Mouse (Mus musculus) lung, adult 18-20 months (tissue): Measurements from ENCODE around the gene Lgals2.

ENCODE experiments used
- DNase-seq, 2 experiments: peaks; one replicate each; pipeline ENCODE4 v3.0.0; 2022; ENCODE audit warnings: mixed read lengths in 2 of 2

Gene Lgals2

DNA sequence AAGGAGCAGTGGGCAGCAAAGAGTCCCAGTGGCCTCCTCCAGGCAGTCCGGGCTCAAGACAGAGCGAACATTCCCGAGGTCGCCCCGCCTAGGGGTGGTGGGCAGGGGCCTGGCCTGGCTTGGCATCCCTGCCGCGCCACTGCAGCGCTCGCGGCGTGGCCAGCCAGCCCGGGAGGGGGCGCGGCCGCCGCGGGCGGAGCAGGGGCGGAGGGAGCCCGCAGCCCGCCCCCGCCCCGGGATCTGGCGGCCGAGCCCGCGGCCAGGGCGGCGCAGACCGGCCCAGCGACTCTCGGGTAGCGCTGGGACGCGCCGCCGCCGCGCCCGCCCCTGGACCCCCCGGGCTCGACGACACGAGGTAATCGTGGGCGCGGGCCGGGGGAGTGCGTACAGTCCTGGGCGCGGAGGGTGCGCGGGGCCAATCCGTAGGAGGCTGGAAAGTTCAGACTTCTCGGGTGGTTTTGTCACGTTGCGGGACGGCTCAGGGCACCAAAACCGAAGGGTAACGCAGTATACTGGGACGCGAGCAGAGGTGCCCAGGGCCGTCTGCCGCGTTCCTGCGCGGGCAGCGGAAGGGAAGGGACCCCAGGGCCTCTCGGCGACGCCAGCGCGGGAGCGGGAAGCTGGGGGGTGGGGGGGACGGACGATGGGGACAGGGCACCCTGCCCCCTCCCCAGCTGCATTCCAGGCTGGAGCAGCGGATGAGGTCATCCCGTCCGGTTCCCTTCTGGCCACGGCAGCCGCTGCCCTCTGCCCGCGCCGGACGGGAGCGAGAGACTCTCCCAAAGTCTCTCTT is 12.8 kb downstream of the Lgals2 start, which contains the start of gene Cdc42ep1:
Gene Cdc42ep1 (plus strand): TSS at position 254 of the 793 bp plus-strand sequence.
- peak; percentile 80 to 88 for DNase-seq

DNA sequence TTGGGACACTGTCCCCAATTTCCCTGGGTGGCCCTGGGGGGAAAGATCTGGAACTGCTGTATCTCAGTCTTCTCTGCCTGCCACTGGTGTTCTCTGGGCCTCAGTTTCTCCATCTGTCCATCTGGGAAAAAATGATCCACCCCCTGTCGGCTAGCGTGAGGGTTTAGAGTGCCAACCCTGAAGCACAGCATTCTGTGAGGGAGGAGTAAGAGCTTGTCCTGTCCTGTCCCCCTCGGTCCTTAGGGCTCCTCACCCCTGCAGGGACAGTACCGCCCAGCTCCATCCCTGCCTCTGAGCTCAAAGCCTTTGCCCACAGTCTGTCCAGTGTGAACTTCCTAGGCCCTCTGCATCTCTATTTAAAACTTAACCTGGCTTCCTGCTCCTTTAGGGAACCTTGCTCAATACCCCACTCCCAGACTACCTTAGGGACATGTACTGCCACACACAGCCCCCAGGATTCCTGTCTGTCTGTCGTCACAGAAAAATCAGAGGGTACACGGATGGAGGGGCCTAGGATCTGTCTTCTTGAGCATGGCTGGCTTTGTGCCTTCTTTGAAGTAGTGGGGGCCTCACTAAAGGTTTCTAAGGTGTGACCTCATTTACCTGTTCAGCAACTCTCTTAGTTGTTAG is 14.1 kb downstream of the Lgals2 start:
- DNase-seq = no peak

DNA sequence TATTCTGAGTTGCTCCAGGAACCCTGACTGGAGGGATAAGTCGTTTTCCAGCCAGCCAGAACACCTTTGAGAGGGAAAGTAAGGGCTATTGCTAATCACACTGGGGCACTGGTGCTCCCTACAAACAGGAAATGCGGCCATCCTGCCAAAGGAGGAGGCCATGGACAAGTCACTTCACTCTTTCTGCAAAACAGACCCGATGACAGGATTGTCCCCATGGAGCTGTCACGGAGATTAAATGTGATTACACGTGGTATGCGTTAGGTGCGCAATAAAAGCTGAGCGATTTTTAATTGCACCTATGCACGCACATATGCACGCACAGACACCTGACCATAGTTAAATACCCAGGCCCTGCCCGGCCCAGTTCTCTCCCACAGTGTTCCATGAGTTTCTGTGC is 14.6 kb downstream of the Lgals2 start:
- DNase-seq = no peak

DNA sequence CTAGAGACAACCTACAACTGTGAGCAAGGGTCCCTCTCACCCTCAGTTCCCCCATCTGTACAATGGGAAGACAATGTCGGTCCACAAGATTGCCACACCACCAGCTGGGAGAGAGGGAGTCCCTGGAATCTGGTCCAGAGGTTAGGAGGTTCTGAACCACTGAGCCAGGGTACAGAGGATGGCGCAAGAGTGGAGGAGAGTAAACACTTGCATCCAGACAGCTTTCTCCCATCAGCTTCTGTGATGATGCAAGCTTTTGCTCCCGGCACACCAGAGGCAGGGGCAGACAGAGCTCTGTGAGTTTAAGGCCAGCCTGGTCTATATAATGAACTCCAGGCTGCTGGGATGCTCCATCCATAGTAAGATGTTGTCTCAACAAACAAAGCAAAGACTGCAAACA is 15.1 kb downstream of the Lgals2 start:
- DNase-seq = peak; percentile 70 to 78

DNA sequence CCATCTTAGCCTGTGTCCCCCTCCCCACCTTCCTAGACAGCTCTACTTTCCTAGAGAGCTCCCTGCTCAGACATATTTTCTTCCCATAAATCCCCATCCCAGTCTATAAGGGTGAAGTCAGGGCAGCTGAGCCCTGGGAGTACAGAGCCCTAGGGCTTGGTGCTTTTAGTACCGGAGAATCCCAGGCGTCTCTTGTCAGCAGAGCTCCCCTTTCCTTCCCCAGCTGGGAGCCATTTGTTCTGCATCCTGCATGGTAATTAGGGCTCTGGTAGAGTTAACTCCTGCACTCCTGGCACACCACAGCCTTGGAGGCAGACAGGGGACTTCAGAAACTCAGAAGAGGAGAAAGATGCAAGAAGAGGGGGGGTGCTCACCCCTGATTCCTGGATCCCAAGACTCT is 15.6 kb downstream of the Lgals2 start:
- no peak for DNase-seq

DNA sequence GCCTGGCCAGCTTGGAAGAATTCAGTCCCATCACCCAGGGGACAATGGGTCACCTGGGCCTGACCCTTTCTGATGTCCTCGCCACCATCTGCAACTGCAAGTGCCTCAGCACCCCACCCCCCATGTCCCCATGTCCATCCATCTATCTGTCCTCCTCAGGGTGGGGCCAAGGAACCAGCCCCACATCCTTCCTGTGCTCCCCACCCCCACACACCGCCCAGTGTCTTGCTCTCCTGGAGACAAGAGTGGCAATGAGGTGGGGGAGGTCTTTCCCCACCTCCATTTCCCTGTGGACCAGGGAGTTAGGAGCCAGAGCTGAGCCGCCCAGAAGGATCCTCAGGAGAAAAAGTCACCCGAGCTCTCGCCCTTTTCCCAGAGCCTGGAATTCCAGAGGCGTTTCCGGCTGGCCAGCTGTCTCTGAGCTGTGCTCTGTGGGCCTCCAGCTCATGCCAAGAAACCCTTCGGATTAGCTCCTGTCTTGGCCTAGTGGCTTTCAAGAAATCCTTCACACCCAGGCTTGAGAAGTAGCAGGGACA is 19.2 kb downstream of the Lgals2 start:
- peak; percentile 71 to 84 for DNase-seq

DNA sequence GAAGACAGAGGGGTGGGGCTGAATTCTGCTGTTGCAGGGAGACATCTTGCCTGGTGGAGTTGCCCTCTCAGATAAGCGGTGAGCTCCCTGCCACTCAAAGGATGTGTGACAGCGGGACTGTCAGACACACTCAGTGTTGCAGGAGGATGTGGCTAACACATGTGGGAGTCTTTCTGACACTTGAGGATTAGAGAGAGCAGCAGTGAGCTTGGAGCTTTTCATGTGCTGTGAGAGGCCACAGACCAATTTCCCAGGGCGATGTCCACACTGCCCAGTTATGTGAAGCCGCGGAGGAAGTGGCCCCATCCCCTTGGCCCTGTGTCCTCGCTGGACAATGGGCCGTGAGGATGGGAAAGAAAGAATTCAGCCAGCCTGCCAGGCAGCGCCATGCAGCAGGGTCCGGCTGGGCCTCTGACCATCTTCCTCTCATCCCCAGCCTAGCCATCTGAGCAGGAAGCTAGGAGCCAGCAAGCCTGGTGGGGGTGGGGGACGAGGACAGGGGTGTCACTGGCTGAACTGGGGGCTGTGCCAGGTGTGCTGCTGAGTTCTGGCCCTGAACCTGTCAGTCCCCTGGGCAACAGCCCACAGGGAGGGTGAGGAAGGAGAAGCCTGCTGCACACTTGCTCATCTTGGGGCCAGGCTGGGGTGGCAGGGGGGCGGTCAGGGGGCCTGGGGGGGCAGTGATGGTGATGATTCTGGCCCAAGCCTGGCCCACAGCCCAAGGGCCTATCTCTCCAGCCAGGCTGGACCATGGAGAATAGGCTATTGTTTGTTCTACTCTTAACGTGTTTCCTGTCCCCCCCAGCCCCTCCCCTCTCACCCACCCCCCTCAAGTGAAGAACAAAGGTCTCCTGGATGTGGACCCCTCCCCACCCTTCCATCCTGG is 19.9 kb downstream of the Lgals2 start:
- DNase-seq = peak; percentile 60 to 75

DNA sequence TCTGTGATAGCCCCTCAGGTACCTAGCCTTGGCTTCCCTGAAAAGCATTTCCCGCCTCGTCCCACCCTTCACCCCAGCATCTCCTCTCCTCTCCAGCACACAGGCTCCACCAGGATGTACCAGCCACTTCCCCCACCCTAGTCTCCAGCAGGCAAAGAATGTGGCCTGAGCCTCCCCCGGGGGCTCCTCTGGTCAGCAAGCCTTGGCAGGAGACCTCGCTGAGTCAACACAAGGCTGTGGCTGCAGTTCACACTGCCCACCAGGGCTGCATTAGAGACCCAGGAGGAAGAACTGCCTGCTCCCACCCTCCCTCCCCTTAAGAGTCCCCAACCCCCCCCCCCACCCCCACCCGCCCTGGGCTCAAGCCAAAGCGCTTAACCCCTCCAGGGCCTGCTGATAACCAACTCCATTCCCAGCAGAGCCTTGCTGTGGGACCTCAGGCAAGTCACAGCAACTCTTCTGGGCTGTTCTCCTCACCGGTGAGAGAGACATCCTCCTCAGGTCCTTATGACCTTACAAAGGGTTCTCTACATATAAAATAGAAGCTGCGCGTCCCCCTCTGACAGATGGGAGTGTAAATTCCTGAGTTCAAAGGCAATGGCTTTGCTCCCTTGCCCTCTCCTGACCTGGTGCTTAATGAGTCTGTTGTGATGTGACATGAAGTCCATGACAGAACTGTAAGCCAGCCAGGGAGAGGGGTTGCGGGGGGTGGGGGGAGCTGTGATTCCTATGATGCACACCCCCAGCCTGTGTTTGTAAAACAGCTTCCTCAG is 20.9 kb downstream of the Lgals2 start:
- peak in 1 of 2 experiments; percentile 30 for DNase-seq

DNA sequence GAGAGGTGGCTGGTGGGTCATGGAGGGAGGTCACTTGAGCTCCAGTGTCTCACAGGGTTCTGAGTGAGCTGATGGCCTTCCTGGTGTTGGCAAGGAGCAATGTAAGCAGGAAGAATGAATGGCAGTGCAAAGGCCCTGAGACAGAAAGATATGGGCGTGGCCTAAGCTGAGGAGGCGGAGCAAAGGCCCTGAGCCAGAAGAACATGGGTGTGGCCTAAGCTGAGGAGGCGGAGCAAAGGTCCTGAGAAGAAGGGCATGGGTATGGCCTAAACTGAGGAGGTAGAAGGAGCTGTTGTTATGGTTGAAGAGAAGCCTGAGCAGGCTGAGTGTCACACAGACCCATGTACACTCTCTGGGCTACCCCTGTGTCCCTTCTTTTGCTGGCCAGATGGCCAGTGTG is 21.7 kb downstream of the Lgals2 start:
- no peak for DNase-seq

DNA sequence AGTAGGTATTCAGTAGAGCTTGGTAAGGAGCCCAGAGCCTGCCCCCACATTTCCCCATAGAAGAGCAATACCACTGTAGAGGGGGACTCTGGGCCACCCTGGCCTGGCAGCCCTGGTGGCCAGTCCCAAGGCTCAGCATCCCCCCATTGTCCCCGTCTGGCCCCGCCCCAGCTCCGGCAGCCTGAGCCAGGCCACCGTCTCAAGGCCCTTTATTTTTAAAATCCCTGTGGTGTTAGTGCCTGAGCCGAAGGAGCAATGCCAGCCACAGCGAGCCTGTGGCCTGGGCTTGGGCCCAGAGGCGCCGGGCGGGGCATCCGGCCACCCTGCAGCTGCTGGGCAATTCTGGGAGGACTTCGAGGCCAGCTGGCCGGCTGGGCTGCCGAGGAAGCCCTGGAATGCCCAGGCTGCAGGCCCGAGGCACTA is 22.6 kb downstream of the Lgals2 start:
- DNase-seq = peak; percentile 85 to 87

DNA sequence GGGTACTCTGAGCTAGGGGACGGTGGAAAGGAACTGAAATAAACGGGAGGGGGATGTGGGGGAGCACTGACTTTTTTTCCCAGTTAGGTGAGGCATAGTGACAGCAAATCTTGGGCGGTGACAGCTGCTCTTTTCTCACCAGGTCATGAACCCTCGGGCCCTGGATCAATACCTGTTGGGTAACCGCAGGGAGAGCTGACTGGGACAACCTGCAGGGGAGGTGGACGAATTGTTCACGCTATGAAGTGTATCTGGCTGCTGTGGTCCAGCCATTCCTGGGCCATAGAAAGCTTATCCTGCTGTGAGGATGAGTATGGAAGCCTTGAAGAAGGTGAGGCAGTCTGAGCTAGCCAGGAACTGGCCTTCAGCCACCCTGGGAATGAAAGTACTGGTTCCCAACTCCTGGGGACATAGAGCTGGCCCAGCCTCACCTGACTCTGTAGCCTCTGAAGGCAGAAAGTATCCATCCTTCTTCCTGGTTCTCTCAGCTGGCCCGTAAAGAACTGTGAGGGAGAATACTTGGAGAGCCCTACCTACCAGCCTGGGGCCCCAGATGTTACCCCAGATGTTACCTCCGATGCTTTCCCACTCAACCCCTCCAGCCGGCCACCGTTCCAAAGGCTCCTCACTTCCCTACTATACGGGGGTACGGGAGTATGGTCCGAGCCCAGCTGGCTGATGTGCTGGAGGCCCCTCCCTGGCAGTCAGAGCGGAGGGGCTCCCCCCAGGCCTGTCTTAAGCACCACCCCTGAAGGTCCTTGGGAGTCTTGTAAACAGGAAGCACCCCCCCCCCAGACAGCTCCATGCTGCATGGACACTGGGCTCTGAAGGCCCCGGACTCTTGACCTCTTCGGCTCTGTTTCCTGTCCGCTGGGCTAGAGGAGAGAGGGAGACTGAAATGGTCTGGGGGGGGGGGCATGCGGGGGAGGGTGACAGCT is 23.3 kb downstream of the Lgals2 start:
- peak; percentile 64 to 80 for DNase-seq

DNA sequence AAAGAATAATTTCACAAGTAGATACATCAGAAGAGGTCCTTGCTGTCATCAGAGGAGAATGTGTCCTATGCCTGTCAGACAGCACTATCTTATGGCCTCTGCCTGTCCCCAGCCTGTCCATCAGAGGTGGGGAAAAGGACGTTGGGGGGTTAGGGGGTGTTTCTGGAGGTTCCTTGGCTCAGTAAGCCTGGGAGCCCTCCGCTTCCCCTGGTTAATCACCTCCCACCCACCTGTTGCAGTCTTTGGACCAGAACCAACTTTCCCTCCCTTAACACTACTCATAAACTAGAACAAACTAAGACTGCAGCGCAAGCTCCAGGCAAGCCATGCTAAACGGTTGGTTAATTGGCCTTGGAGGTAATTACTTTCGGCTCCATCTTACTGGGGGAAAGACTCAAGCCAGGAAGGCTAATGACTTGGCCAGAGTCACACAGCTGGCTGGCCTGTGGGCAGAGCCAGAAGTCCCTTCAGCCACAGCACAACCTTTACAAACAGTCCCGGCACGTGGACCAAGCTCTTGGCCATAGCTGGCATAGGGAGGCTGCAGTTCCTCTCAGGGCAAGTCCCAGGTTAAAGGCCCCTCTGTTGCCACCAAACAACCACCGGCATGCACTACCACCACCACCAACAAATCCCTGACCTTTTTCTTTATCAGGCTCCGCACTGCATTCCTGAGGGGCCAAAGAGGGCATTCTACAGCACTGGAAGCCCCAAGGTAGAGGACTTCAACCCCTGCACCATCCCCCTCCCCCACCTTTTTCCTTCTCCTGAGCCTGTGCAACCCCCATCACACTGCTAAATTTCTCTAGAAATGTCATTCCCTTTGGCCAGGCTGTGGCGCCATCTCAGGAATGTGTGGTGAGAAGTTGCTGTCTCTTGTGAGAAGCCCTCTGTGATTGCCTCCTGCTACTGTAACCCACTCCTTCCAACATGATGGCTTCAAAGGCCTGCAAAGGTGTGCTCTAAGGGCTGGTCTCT is 24.3 kb downstream of the Lgals2 start:
- no peak for DNase-seq

DNA sequence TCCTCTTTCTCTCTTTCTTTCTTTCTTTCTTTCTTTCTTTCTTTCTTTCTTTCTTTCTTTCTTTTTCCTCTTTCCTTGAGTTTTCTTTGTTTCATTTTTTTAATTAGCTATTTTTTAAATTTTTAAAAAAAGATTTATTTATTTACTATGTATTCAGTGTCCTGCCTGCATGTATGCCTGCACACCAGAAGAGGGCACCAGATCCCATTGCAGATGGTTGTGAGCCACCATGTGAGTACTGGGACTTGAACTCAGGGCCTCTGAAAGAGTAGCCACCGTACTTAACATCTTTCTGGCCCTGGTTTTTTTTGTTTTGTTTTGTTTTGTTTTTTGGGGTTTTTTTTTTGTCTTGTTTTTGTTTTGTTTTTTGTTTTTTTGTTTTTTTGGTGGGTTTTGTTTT is 25.7 kb downstream of the Lgals2 start:
- DNase-seq = no peak

DNA sequence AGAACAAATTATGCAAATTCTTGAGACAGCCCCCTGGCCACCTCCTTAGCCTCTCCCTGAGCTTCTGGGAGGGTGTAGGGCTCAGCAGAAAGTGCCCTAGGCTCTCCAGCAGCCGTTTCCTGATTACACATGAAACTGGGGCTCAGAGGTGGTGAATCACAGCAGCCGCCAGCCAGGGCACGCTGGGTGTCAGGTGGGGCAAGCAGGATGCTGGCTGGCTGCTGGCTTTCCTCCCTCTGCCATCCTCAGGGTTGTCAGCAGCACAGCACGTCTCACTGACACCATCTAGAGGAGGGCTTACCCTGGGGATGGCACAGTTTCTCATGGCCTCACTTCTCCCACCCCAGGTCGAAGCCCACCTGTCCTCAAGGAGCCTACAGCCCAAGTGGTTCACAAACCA is 27.0 kb downstream of the Lgals2 start:
- no peak for DNase-seq

DNA sequence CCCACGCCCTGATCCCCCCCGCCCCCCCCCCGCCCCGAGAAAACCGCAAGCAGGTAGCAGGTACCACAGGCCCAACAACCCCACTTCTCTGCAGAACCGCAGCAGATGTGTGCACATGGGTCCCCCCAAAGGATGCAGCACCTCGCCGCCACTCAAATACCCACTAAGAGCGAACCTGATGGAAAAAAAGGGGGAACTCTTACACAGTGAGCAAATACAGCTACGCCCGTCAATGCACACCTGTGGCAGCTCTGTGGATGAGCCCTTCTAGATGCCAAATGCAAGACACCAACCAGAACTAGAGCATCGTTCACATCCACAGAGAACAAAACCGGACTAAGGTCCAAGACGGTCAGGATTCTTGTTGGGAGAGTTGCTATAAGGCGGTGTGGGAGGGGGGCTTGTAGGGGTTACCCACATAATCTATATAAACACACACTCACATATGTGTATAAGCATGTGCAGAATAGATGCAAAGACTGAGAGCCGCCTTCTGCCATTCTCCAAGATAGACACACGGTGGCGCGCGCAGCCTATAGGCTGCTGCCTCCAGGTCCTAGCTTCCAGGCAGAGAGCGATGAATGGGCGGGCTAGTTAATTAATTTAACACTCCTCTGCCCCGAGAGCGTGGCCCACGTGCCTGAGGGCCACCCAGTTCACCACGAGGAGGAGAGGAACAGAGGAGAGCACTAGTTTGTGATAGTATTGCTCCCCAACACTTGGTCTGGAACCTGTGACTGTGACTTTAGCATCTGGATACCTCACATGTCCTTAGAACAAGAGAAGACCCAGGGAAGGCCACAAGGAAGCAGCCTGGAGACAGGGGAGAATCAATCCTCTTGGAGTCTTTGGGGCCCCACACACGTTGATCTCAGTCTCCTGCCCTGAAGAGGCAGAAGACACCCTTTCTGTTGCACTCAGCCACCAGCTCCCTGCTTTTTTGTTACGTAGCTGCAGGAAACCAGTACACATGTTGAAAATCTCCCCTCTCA is 28.8 kb downstream of the Lgals2 start:
- DNase-seq = peak; percentile 73 to 76

DNA sequence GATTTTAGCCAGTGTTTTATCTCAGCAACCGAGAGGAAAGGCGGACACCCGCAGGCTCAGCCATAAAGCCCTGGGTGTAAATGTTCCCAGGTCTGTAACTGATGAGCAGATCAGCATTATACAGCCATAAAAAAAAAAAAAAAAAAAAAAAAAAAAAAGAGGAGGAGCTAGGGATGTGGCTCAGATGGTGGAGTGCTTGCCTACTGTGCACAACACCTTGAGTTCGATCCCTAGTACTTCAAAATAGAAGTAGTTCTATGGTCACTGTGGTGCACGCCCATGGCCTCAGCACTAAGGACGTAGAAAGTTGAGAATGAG is 39.3 kb downstream of the Lgals2 start:
- no peak for DNase-seq

DNA sequence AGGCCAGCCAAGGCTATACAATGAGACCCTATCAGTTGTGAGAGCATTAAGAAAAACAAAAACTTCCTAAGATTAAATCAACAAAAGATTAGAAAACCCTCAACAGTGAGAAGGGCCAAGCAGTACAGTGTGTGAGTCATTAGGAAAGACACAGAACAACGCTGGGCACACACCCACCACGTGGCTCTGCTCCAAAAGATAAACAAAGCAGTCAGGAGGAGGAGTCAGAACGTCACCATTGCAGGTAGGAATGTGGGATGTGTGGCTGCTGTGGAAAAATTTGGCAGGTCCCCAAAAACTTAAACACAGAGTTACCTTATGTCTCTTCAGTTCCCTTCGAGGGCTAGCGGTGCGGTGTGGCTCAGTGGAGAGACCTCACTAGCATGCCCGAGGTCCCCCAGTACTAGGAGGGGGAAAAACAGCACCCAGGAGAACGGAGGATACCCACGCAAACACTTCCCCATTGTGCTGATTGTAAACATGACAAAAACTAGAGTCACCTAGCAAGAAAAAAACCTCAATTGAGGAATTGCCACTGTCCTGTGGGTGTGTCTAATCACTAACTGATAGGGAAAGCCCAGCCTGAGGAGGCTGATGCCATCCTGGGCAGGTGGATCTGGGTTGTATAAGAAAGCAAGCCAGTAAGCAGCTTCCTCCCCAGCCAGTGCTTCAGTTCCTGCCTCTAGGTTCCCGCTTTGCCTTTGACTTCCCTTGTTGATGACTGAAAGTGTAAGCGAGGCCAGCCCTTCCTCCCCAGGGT is 39.8 kb downstream of the Lgals2 start:
- DNase-seq = peak; percentile 83 to 91

DNA sequence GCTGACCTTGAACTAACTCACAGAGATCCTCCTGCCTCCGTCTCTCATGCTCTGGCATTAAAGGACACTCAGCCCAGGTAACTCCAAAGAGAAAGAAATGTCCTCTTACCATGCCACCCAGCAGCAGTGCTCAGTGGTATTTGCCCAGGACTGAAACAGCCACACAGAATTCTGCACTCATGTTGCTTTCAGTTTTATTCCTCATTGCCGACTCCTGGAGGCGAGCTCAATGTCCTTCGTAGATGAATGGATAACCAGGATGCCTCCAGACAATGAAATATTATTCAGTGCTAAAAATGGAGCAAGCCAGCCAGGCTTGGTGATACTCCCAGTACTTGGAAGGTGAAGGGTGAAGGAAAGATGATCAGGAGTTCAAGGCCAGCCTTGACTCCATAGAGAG is 41.7 kb downstream of the Lgals2 start:
- no peak for DNase-seq
